Mouse (Mus musculus) liver, adult 2 months (tissue): ENCODE measurements around the gene Dock1.

ENCODE experiments used
- CTCF ChIP-seq: fragments of 200-500 bp; IDR thresholded peaks from 2 replicates; pipeline ENCODE4 v1.5.1; 2011; ENCODE audit warnings: low read depth, low read length, control low read depth
- POLR2A ChIP-seq: fragments of 200-500 bp; IDR thresholded peaks from 2 replicates; pipeline ENCODE4 v1.6.1; 2011; ENCODE audit warnings: low read length, control low read depth; ENCODE audit not compliant: insufficient read depth; ENCODE audit errors: extremely low read depth

DNA sequence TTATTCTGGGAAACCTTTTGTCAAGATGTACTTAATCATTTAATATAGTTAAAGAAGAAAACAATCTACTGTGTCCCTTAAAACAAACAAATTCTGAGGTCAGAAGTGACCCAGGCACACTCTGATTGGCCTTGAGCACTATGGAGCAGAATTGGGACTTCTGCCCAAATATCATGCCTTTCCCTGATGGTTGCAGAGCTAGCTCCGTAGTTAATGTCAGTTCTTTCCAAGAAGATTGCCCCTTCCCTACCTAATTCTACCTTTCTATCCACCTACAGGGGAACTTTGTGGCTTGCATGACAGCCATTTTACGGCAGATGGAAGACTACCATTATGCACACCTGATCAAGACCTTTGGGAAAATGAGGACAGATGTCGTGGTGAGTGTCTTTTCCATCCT lies 319.8 kb downstream of the Dock1 start:
- TF ChIP-seq CTCF (no peak), POLR2A (no peak)
